Mouse (Mus musculus): Measurements from ENCODE around the gene Map2k6.

DNA sequence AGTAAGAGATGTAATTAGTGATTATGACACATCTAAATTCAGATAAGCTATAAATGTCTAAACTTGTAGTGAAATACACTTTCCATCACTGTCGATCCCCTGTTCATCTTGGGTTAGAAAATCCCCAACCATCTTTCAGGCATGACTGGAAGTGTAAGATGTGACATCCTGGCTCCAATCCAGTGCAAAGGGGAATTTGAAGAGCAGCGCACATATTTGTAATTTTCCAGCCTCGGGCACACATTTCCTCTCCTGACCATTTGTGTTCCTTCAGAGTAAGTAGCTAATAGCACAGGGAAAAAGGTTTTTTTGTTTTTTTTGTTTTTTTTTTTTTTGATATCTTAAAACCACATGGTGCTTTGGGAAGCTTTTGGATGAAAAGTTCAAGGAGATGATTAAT lies 146.5 kb downstream of the Map2k6 start:
- TF ChIP-seq POLR2A (IDR thresholded peaks at IDR 0.05; ENCODE audit: borderline replicate concordance, insufficient read depth, low read length): no peak
- TF ChIP-seq CTCF (IDR thresholded peaks at IDR 0.05; ENCODE audit: borderline replicate concordance, insufficient read depth, low read depth, low read length): no peak

All from cerebellum, adult 2 months (tissue).